ENCODE assay signal across 23 mouse cellular contexts in the genomic region with DNA sequence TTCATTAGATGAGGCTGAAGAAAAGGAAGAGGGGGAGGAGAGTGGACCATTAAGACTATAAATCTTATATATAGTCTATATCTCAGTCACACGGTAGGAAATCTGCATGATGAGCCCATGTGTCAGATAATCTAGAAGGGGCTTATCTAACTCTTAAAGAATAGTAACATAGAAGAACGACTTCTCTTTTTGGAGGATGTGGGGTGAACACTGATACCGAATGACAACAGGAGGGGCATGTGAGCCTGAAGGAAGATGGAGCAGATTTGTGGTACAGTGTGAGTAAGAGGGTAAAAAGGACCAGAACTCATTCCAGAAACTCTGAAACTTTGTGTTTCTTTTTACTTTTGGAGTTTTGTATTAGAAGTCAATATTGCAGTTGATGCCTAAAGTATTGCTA.
"Had no signal": no experiment of that assay in that cellular context is flagged by ENCODE, and none has a peak within 500 bp of the region (broad histone marks: within the 10 kb centered on the region; RNA-seq: fewer than 3 reads in every experiment).

No protein-coding gene starts in this region.

- H3K9me3 ChIP-seq: heart, embryonic 13.5 days; heart, embryonic 15.5 days; hindbrain, embryonic 13.5 days; hindbrain, embryonic 15.5 days; kidney, embryonic 15.5 days; limb, embryonic 13.5 days; limb, embryonic 15.5 days; liver, embryonic 12.5 days had no signal

- H3K4me3 ChIP-seq: gastrocnemius, adult 2 months; heart, embryonic 13.5 days; heart, embryonic 15.5 days; hindbrain, embryonic 13.5 days; hindbrain, embryonic 15.5 days; kidney, embryonic 15.5 days; left cerebral cortex, adult 2 months; limb, embryonic 13.5 days; limb, embryonic 15.5 days; liver, embryonic 12.5 days had no signal

- ATAC-seq: hindbrain, postnatal 0 days; liver, embryonic 12.5 days had no signal

- H3K4me1 ChIP-seq: heart, embryonic 15.5 days; hindbrain, embryonic 13.5 days; hindbrain, embryonic 15.5 days; limb, embryonic 13.5 days; limb, embryonic 15.5 days; liver, embryonic 12.5 days had no signal

- DNase-seq: gastrocnemius, adult 2 months; gastrocnemius, postnatal 14 days; gastrocnemius, postnatal 36 days; heart, adult 18-20 months; heart, postnatal 14 days; heart, postnatal 36 days; kidney, adult 11 months; kidney, adult 2 months; kidney, adult 9 months; kidney, postnatal 14 days; kidney, postnatal 36 days; layer of hippocampus, adult 9-11 months; left cerebral cortex, postnatal 4 days had no signal

- H3K36me3 ChIP-seq: heart, embryonic 13.5 days; heart, embryonic 15.5 days; hindbrain, embryonic 13.5 days; hindbrain, embryonic 15.5 days; kidney, embryonic 15.5 days; limb, embryonic 13.5 days; limb, embryonic 15.5 days; liver, embryonic 12.5 days had no signal

- H3K27me3 ChIP-seq: heart, embryonic 13.5 days; heart, embryonic 15.5 days; hindbrain, embryonic 13.5 days; hindbrain, embryonic 15.5 days; kidney, embryonic 15.5 days; limb, embryonic 13.5 days; limb, embryonic 15.5 days; liver, embryonic 12.5 days had no signal
